Mouse (Mus musculus): ENCODE measurements at regions not wholly inside any gene's neighbourhood (a gene's known extent, or its start where the extent isn't known, plus 50 kb on each side); places are given as distances from the start of the nearest gene placed in this dataset.

- ATAC-seq (replicated peaks in 1 of 2; ENCODE audit: insufficient read depth in 1 of 2, low FRiP score in 2 of 2, low TSS enrichment in 1 of 2, low read depth in 1 of 2, poor library complexity in 2 of 2, severe bottlenecking in 2 of 2) = no peak
Measured at GRCm38 (mm10) chr11:112839721-112840494, 57.9 kb downstream of the Sox9 start.

- ATAC-seq (replicated peaks in 1 of 2; ENCODE audit: insufficient read depth in 1 of 2, low FRiP score in 2 of 2, low TSS enrichment in 1 of 2, low read depth in 1 of 2, poor library complexity in 2 of 2, severe bottlenecking in 2 of 2) = no peak
Measured at GRCm38 (mm10) chr11:112840495-112840828, 58.4 kb downstream of the Sox9 start.

GRCm38 (mm10) chr11:112844258-112844901 is 62.4 kb downstream of the Sox9 start:
- no peak for ATAC-seq (replicated peaks in 1 of 2; ENCODE audit: insufficient read depth in 1 of 2, low FRiP score in 2 of 2, low TSS enrichment in 1 of 2, low read depth in 1 of 2, poor library complexity in 2 of 2, severe bottlenecking in 2 of 2)

GRCm38 (mm10) chr11:112847146-112847545 is 65.1 kb downstream of the Sox9 start:
- no peak for ATAC-seq (replicated peaks in 1 of 2; ENCODE audit: insufficient read depth in 1 of 2, low FRiP score in 2 of 2, low TSS enrichment in 1 of 2, low read depth in 1 of 2, poor library complexity in 2 of 2, severe bottlenecking in 2 of 2)

GRCm38 (mm10) chr11:112847851-112848250 is 65.8 kb downstream of the Sox9 start:
- no peak for ATAC-seq (replicated peaks in 1 of 2; ENCODE audit: insufficient read depth in 1 of 2, low FRiP score in 2 of 2, low TSS enrichment in 1 of 2, low read depth in 1 of 2, poor library complexity in 2 of 2, severe bottlenecking in 2 of 2)

- ATAC-seq (replicated peaks in 1 of 2; ENCODE audit: insufficient read depth in 1 of 2, low FRiP score in 2 of 2, low TSS enrichment in 1 of 2, low read depth in 1 of 2, poor library complexity in 2 of 2, severe bottlenecking in 2 of 2) = no peak
Measured at GRCm38 (mm10) chr11:112849974-112850373, 68.0 kb downstream of the Sox9 start.

GRCm38 (mm10) chr11:112850532-112851272 is 68.7 kb downstream of the Sox9 start:
- no peak for ATAC-seq (replicated peaks in 1 of 2; ENCODE audit: insufficient read depth in 1 of 2, low FRiP score in 2 of 2, low TSS enrichment in 1 of 2, low read depth in 1 of 2, poor library complexity in 2 of 2, severe bottlenecking in 2 of 2)

- ATAC-seq (replicated peaks in 1 of 2; ENCODE audit: insufficient read depth in 1 of 2, low FRiP score in 2 of 2, low TSS enrichment in 1 of 2, low read depth in 1 of 2, poor library complexity in 2 of 2, severe bottlenecking in 2 of 2) = no peak
Measured at GRCm38 (mm10) chr11:112851321-112851720, 69.3 kb downstream of the Sox9 start.

GRCm38 (mm10) chr11:112855975-112856374 is 74.0 kb downstream of the Sox9 start:
- no peak for ATAC-seq (replicated peaks in 1 of 2; ENCODE audit: insufficient read depth in 1 of 2, low FRiP score in 2 of 2, low TSS enrichment in 1 of 2, low read depth in 1 of 2, poor library complexity in 2 of 2, severe bottlenecking in 2 of 2)

- ATAC-seq (replicated peaks in 1 of 2; ENCODE audit: insufficient read depth in 1 of 2, low FRiP score in 2 of 2, low TSS enrichment in 1 of 2, low read depth in 1 of 2, poor library complexity in 2 of 2, severe bottlenecking in 2 of 2) = no peak
Measured at GRCm38 (mm10) chr11:112859309-112859708, 77.3 kb downstream of the Sox9 start.

GRCm38 (mm10) chr11:112860797-112861196 is 78.8 kb downstream of the Sox9 start:
- no peak for ATAC-seq (replicated peaks in 1 of 2; ENCODE audit: insufficient read depth in 1 of 2, low FRiP score in 2 of 2, low TSS enrichment in 1 of 2, low read depth in 1 of 2, poor library complexity in 2 of 2, severe bottlenecking in 2 of 2)

GRCm38 (mm10) chr11:112861233-112861632 is 79.2 kb downstream of the Sox9 start:
- no peak for ATAC-seq (replicated peaks in 1 of 2; ENCODE audit: insufficient read depth in 1 of 2, low FRiP score in 2 of 2, low TSS enrichment in 1 of 2, low read depth in 1 of 2, poor library complexity in 2 of 2, severe bottlenecking in 2 of 2)

GRCm38 (mm10) chr11:112865836-112866235 is 83.8 kb downstream of the Sox9 start:
- no peak for ATAC-seq (replicated peaks in 1 of 2; ENCODE audit: insufficient read depth in 1 of 2, low FRiP score in 2 of 2, low TSS enrichment in 1 of 2, low read depth in 1 of 2, poor library complexity in 2 of 2, severe bottlenecking in 2 of 2)

GRCm38 (mm10) chr11:112869571-112869970 is 87.5 kb downstream of the Sox9 start:
- no peak for ATAC-seq (replicated peaks in 1 of 2; ENCODE audit: insufficient read depth in 1 of 2, low FRiP score in 2 of 2, low TSS enrichment in 1 of 2, low read depth in 1 of 2, poor library complexity in 2 of 2, severe bottlenecking in 2 of 2)

- ATAC-seq (replicated peaks in 1 of 2; ENCODE audit: insufficient read depth in 1 of 2, low FRiP score in 2 of 2, low TSS enrichment in 1 of 2, low read depth in 1 of 2, poor library complexity in 2 of 2, severe bottlenecking in 2 of 2) = no peak
Measured at GRCm38 (mm10) chr11:112870201-112871035, 88.4 kb downstream of the Sox9 start.

- ATAC-seq (replicated peaks in 1 of 2; ENCODE audit: insufficient read depth in 1 of 2, low FRiP score in 2 of 2, low TSS enrichment in 1 of 2, low read depth in 1 of 2, poor library complexity in 2 of 2, severe bottlenecking in 2 of 2) = no peak
Measured at GRCm38 (mm10) chr11:112872677-112873367, 90.8 kb downstream of the Sox9 start.

- ATAC-seq (replicated peaks in 1 of 2; ENCODE audit: insufficient read depth in 1 of 2, low FRiP score in 2 of 2, low TSS enrichment in 1 of 2, low read depth in 1 of 2, poor library complexity in 2 of 2, severe bottlenecking in 2 of 2) = no peak
Measured at GRCm38 (mm10) chr11:112874239-112874638, 92.2 kb downstream of the Sox9 start.
